Mouse (Mus musculus) midbrain, embryonic 12.5 days (tissue): ENCODE data around the gene Acvr1. TPM values are rescaled to one million over a fixed set of nuclear protein-coding genes. Genes with fewer than 3 reads are reported as not detected.

Experiments used
- ATAC-seq: fragments of 200-750 bp; cut with Nextera tagmentation; 2 replicates; pipeline ENCODE4 v1.8.0; 2017; ENCODE audit warnings: low read depth, moderate TSS enrichment, moderate library complexity; ENCODE audit not compliant: low FRiP score
- H3K27ac ChIP-seq: fragments of 300-500 bp; sonication (generic); replicated peaks from 2 replicates; pipeline ENCODE4 v1.5.1; 2016; ENCODE audit warnings: mild to moderate bottlenecking
- H3K27me3 ChIP-seq: fragments of 300-500 bp; sonication (generic); 2 replicates; pipeline ENCODE4 v1.6.1; 2016; ENCODE audit warnings: mild to moderate bottlenecking
- H3K36me3 ChIP-seq: fragments of 300-500 bp; sonication (generic); 2 replicates; pipeline ENCODE4 v1.6.1; 2016
- H3K4me1 ChIP-seq: fragments of 300-500 bp; sonication (generic); 2 replicates; pipeline ENCODE4 v1.6.1; 2016
- H3K4me2 ChIP-seq: fragments of 300-500 bp; sonication (generic); replicated peaks from 2 replicates; pipeline ENCODE4 v1.6.1; 2016; ENCODE audit warnings: mild to moderate bottlenecking, moderate library complexity
- H3K4me3 ChIP-seq: fragments of 300-500 bp; sonication (generic); 2 replicates; pipeline ENCODE4 v1.5.1; 2016; ENCODE audit warnings: mild to moderate bottlenecking
- H3K9ac ChIP-seq: fragments of 300-500 bp; sonication (generic); replicated peaks from 2 replicates; pipeline ENCODE4 v1.6.1; 2016; ENCODE audit warnings: mild to moderate bottlenecking, moderate library complexity
- H3K9me3 ChIP-seq: fragments of 300-500 bp; sonication (generic); 2 replicates; pipeline ENCODE4 v1.6.1; 2016; ENCODE audit warnings: mild to moderate bottlenecking
- WGBS: fragments of 180-500 bp; shearing (Covaris S2); methylation state at CpG from one replicate; pipeline ENCODE4 v1.1.7; 2016; 5-methylcytosine and 5-hydroxymethylcytosine counted together
- polyA plus RNA-seq: library from polyadenylated mRNA; unstranded; fragments of >200 nt; fragmentation: Nextera tagmentation; extraction: Ambion mirVana; gene quantifications from 2 replicates; pipeline ENCODE4 v1.2.1, GENCODE M21; 2016

The Acvr1 gene
- polyA plus RNA-seq, 1 experiment from 2014 or later, result 4.7 TPM

DNA sequence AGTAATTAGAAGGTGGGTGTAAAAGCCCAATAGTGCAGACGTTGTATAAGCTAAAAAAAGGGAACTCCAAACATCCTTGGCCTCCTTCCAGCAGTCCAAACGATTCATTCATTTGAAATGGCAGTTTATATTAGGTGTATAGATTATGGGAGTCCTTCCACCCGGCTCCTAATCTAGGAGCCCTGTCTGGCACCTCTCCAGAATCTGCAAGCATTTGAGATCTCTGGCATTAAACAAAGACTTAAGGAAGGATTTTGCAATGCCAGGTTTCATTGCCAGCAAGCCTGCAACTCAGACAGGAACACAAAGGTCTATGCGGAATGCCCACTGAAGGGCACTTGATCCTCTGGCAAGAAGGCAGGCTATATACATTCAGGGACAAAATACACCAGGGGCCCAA, 81.8 kb downstream of the Acvr1 start:
- no peak overlapping the region for H3K9ac ChIP-seq
- 77% methylated on average over 4 of the region's 4 CpGs for WGBS
- no peak overlapping the region for H3K27ac ChIP-seq
- H3K4me1 ChIP-seq, result peaks cover 23% of the 10 kb centered on the region
- H3K27me3 ChIP-seq, result no peaks in the 10 kb centered on the region
- no peak overlapping the region for H3K4me2 ChIP-seq
- ATAC-seq, result no peak
- no peaks in the 10 kb centered on the region for H3K36me3 ChIP-seq
- H3K9me3 ChIP-seq, result no peaks in the 10 kb centered on the region
- H3K4me3 ChIP-seq, result no peak overlapping the region

DNA sequence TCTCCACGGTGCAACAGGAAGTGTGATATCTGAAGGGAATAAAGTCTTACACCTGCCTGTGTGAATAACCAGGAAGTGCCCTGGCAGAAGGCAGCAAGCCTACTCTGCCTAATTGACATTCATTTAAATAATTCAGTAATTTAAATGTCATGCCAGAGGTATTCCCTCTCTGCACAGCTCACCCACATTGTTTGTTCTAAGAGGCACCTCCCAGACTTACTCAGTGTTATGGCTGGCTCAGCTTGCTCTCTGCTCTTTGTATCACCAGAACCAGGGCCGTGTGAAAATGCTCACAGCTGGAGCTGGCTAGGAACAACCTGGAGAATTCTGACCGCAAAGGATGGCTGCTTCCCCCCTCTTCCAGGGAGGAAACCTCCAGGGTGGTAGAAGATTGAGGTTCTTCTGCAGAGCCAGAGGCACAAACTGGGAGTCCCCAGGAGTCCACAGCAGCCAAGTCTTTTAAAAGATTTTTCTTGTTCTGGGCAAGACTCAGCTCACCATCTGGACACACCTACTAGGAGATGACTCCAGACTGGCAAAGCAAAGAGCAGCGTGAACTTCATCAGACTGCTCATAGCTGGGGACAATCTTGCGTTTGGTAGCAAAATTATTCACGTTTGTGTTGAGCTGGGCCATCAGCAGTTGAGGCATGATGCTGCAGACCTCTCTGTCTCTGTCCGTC, 82.5 kb downstream of the Acvr1 start:
- H3K27me3 ChIP-seq, result no peaks in the 10 kb centered on the region
- no peak overlapping the region for H3K4me2 ChIP-seq
- H3K9me3 ChIP-seq, result no peaks in the 10 kb centered on the region
- H3K36me3 ChIP-seq, result no peaks in the 10 kb centered on the region
- H3K27ac ChIP-seq, result no peak overlapping the region
- peaks cover 23% of the 10 kb centered on the region for H3K4me1 ChIP-seq
- H3K4me3 ChIP-seq, result no peak overlapping the region
- 75% methylated on average over 7 of the region's 7 CpGs for WGBS
- no peak for ATAC-seq
- no peak overlapping the region for H3K9ac ChIP-seq

GRCm38 (mm10) chr2:58481450-58482100, 85.4 kb downstream of the Acvr1 start:
- H3K9me3 ChIP-seq, result no peaks in the 10 kb centered on the region
- H3K9ac ChIP-seq, result no peak overlapping the region
- ATAC-seq, result no peak
- H3K4me2 ChIP-seq, result no peak overlapping the region
- no peak overlapping the region for H3K4me3 ChIP-seq
- H3K27ac ChIP-seq, result no peak overlapping the region
- WGBS, result 85% methylated on average over 9 of the region's 9 CpGs
- H3K27me3 ChIP-seq, result no peaks in the 10 kb centered on the region
- H3K4me1 ChIP-seq, result peaks cover 15% of the 10 kb centered on the region
- no peaks in the 10 kb centered on the region for H3K36me3 ChIP-seq

DNA sequence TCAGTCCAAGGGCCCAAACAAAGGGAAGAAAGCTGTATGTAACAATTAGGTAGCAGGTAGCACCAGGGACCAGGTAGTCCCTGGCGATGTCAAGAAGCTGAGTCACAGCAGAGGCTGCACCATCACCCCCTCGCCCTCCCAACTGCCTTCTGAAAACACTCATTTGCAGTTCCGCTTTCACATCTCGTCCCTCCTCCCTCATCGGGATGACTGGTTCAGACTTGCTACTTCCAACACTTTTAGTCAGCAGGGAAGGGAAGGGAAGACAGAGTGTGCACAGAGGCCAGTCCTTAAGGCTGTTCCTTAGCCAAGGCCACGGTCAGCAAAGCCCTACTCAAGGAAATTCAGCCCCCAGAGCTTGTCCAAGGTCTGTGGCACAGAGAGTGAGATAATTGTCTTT, 86.2 kb downstream of the Acvr1 start:
- Histone ChIP-seq H3K4me1 (peaks cover 13% of the 10 kb centered on the region; the same call in 1 of the 2 replicates), H3K4me3 (no peak overlapping the region), H3K4me2 (no peak overlapping the region), H3K27ac (no peak overlapping the region), H3K36me3 (no peaks in the 10 kb centered on the region), H3K9ac (no peak overlapping the region), H3K27me3 (no peaks in the 10 kb centered on the region), H3K9me3 (no peaks in the 10 kb centered on the region)
- WGBS, result 82% methylated on average over 6 of the region's 6 CpGs
- ATAC-seq, result no peak

DNA sequence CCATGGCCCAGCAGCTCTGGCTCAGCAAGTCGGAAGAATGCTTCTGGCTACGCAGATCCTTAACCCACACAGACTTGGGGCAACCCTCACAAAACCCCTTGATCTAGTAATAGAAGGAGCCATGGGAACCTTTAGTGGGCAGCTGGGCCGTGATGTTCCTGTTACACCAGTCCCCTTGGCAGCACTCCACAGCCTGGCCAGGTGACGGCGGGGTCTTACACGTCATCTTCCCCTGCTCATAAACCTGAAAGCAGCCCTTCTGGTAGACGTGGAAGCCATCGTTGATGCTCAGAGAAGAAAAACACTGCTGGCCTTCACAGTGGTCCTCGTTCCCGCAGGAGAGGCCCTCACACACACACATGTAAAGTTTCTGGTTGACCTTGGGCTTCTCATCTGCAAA, 87.4 kb downstream of the Acvr1 start:
- H3K9ac ChIP-seq, result no peak overlapping the region
- no peak for ATAC-seq
- no peak overlapping the region for H3K4me3 ChIP-seq
- no peak overlapping the region for H3K4me2 ChIP-seq
- H3K36me3 ChIP-seq, result no peaks in the 10 kb centered on the region
- peaks cover 11% of the 10 kb centered on the region; the same call in 1 of the 2 replicates for H3K4me1 ChIP-seq
- H3K27me3 ChIP-seq, result no peaks in the 10 kb centered on the region
- H3K27ac ChIP-seq, result no peak overlapping the region
- H3K9me3 ChIP-seq, result no peaks in the 10 kb centered on the region
- 85% methylated on average over 10 of the region's 10 CpGs for WGBS

GRCm38 (mm10) chr2:58478144-58478543, 88.8 kb downstream of the Acvr1 start:
- Histone ChIP-seq H3K36me3 (no peaks in the 10 kb centered on the region), H3K27me3 (no peaks in the 10 kb centered on the region), H3K9me3 (no peaks in the 10 kb centered on the region), H3K27ac (no peak overlapping the region), H3K4me3 (no peak overlapping the region), H3K9ac (no peak overlapping the region), H3K4me2 (no peak overlapping the region), H3K4me1 (peaks cover 7% of the 10 kb centered on the region; the same call in 1 of the 2 replicates)
- ATAC-seq, result no peak
- 87% methylated on average over 4 of the region's 4 CpGs for WGBS

GRCm38 (mm10) chr2:58476956-58477715, 89.8 kb downstream of the Acvr1 start:
- H3K27me3 ChIP-seq, result no peaks in the 10 kb centered on the region
- no peaks in the 10 kb centered on the region for H3K36me3 ChIP-seq
- no peak overlapping the region for H3K4me3 ChIP-seq
- no peak overlapping the region for H3K9ac ChIP-seq
- H3K27ac ChIP-seq, result no peak overlapping the region
- no peak overlapping the region for H3K4me2 ChIP-seq
- no peaks in the 10 kb centered on the region for H3K9me3 ChIP-seq
- 66% methylated on average over 12 of the region's 12 CpGs for WGBS
- H3K4me1 ChIP-seq, result peaks cover 7% of the 10 kb centered on the region; the same call in 1 of the 2 replicates
- ATAC-seq, result peak; percentile 76; the same call in 1 of the 2 replicates

- ATAC-seq, result no peak
- no peak overlapping the region for H3K4me3 ChIP-seq
- H3K4me1 ChIP-seq, result peaks cover 7% of the 10 kb centered on the region; the same call in 1 of the 2 replicates
- no peaks in the 10 kb centered on the region for H3K36me3 ChIP-seq
- no peak overlapping the region for H3K9ac ChIP-seq
- WGBS, result 91% methylated on average over 8 of the region's 8 CpGs
- H3K27me3 ChIP-seq, result no peaks in the 10 kb centered on the region
- H3K4me2 ChIP-seq, result no peak overlapping the region
- no peak overlapping the region for H3K27ac ChIP-seq
- no peaks in the 10 kb centered on the region for H3K9me3 ChIP-seq
Measured at GRCm38 (mm10) chr2:58475578-58475977, 91.4 kb downstream of the Acvr1 start.

- no peak overlapping the region for H3K4me3 ChIP-seq
- no peak overlapping the region for H3K27ac ChIP-seq
- WGBS, result 90% methylated on average over 7 of the region's 7 CpGs
- no peak overlapping the region for H3K9ac ChIP-seq
- H3K4me1 ChIP-seq, result 0 out of 2 replicates have a peak, but pooled peaks cover 2% of the 10 kb centered on the region
- H3K4me2 ChIP-seq, result no peak overlapping the region
- no peak for ATAC-seq
- no peaks in the 10 kb centered on the region for H3K9me3 ChIP-seq
- peaks cover 32% of the 10 kb centered on the region for H3K36me3 ChIP-seq
- no peaks in the 10 kb centered on the region for H3K27me3 ChIP-seq
Measured at GRCm38 (mm10) chr2:58470290-58470689, 96.7 kb downstream of the Acvr1 start.

DNA sequence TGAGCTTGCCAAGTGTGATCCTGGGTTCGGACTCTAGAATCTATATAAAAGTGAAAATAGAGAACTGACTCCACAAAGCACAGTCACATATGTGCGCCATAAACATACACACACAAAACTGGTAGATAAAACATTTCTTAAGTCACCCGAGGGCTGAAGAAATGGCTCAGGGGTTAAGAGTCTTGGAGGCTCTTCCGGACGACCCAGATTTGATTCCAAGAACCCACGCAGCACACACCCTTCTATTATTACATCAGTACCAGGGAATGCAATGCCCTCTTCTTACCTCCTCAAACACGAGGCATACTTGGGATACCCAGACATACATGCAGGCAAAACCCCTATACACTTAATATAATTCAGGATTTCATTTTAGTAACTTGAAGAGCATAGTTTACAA, 97.1 kb downstream of the Acvr1 start, which contains the start of gene Gm17409:
Gene Gm17409, plus strand, starts transcription at position 301 of the 400 bp plus-strand sequence.
- Histone ChIP-seq H3K9me3 (no peaks in the 10 kb centered on the region), H3K4me1 (no peaks in the 10 kb centered on the region), H3K4me2 (no peak within 1 kb of the TSS), H3K27me3 (no peaks in the 10 kb centered on the region), H3K36me3 (peaks cover 36% of the 10 kb centered on the region), H3K27ac (no peak within 1 kb of the TSS), H3K4me3 (no peak within 1 kb of the TSS), H3K9ac (no peak within 1 kb of the TSS)
- no peak for ATAC-seq
- 87% methylated on average over 7 of the region's 7 CpGs for WGBS

GRCm38 (mm10) chr2:58458820-58459371, 108.1 kb downstream of the Acvr1 start:
- Histone ChIP-seq H3K4me2 (no peak overlapping the region), H3K9ac (no peak overlapping the region), H3K27ac (no peak overlapping the region), H3K27me3 (no peaks in the 10 kb centered on the region), H3K9me3 (no peaks in the 10 kb centered on the region), H3K4me3 (no peak overlapping the region), H3K4me1 (no peaks in the 10 kb centered on the region), H3K36me3 (peaks cover 32% of the 10 kb centered on the region)
- WGBS, result 82% methylated on average over 14 of the region's 14 CpGs
- no peak for ATAC-seq

DNA sequence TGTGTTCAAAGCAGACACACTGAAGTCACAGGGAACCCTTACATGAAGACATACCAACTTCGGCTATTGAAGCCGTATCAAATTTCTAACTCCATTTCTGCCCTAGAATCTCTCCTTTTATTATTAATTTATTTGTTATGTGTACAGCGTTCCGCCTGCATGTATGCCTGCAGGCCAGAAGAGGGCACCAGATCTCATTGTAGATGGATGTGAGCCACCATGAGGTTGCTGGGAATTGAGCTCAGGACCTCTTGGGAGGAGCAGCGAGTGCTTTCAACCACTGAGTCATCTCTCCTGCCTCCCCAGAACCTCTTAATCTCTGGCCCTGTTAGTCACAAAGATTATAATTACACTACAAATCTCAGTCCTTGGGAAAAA, 109.5 kb downstream of the Acvr1 start:
- H3K36me3 ChIP-seq, result peaks cover 25% of the 10 kb centered on the region
- no peak for ATAC-seq
- WGBS, result 93% methylated on average over 5 of the region's 5 CpGs
- no peak overlapping the region for H3K4me2 ChIP-seq
- H3K4me3 ChIP-seq, result no peak overlapping the region
- H3K9me3 ChIP-seq, result no peaks in the 10 kb centered on the region
- no peaks in the 10 kb centered on the region for H3K27me3 ChIP-seq
- H3K27ac ChIP-seq, result no peak overlapping the region
- H3K9ac ChIP-seq, result no peak overlapping the region
- H3K4me1 ChIP-seq, result no peaks in the 10 kb centered on the region
